Mouse (Mus musculus): ENCODE measurements around the gene Hmgcs2. TPM values are rescaled to one million over a fixed set of nuclear protein-coding genes. Genes with fewer than 3 reads are reported as not detected.

The Hmgcs2 gene
- polyA plus RNA-seq, 1 experiment from 2014 or later, result 2.9 TPM

DNA sequence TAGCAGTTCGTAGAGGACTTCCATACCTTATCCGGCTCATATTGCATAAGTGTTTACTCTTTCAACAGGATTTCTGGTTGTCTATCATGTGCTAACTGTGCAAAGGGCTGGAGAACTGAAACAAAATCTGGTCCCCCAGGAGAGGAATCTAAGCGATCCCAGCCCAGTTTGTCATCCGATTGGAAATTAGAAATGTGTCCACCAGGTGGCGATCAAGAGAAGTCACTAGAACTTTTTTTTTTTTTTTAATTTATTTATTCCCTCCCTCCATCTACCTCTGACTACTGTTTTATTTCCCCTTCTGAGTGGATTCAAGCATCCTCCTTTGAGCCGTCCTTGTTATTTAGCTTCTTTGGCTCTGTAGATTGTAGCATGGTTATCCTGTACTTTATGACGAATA, 73.7 kb downstream of the Hmgcs2 start:
- Histone ChIP-seq H3K27me3 (ENCODE audit: control insufficient read depth, insufficient read depth, low read length) (no peaks in the 10 kb centered on the region), H3K9me3 (ENCODE audit: control insufficient read depth, low read length) (no peaks in the 10 kb centered on the region), H3K4me1 (replicated peaks; ENCODE audit: control insufficient read depth, insufficient read depth, low read length) (no peaks in the 10 kb centered on the region), H3K9ac (ENCODE audit: low read depth, low read length) (no peak overlapping the region), H3K27ac (ENCODE audit: low read depth, low read length) (no peak overlapping the region), H3K4me2 (replicated peaks; ENCODE audit: low read depth, low read length) (no peak overlapping the region), H3K36me3 (ENCODE audit: control insufficient read depth, insufficient read depth, low read length) (no peaks in the 10 kb centered on the region), H3K4me3 (ENCODE audit: low read depth, low read length) (no peak overlapping the region)
- DNase-seq (ENCODE audit: low spot score), result peak; percentile 85
- WGBS, result 34% methylated on average over 7 of the region's 7 CpGs
- ATAC-seq (ENCODE audit: low FRiP score), result no peak

DNA sequence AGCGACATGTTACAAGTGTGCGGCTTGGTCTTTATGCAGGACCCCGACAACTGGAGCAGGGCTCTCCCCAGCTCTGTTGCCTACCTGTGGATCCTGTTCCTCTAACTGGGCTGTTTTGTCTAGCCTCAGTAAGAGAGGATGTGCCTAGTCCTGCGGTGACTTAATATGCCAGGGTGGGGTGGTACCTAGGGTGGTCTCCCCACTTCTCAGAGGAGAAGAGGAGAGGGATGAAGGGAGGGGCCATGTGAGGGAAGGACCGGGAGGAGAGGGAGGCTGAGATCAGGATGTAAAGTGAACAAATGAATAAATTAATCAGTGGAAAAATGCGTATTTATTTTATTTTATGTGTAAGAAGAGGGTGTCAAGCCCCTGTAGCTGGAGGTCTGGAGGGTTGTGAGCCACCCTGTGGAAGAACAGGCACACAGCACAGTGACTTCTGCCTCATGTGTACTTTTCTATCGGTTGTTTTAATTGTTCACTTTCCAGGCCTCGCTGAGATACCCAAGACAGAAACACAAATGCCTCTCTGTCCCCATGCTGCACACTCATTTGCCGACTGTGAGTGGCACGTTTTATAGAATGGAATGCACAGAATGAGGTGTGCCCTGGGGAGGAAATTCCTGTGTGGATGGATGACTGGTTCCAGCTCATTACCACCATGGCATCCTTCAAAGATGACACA, 75.2 kb downstream of the Hmgcs2 start:
- H3K4me1 ChIP-seq (replicated peaks; ENCODE audit: control insufficient read depth, insufficient read depth, low read length), result no peaks in the 10 kb centered on the region
- H3K27me3 ChIP-seq (ENCODE audit: control insufficient read depth, insufficient read depth, low read length), result no peaks in the 10 kb centered on the region
- H3K4me2 ChIP-seq (replicated peaks; ENCODE audit: low read depth, low read length), result no peak overlapping the region
- H3K4me3 ChIP-seq (ENCODE audit: low read depth, low read length), result no peak overlapping the region
- no peaks in the 10 kb centered on the region for H3K36me3 ChIP-seq (ENCODE audit: control insufficient read depth, insufficient read depth, low read length)
- H3K9ac ChIP-seq (ENCODE audit: low read depth, low read length), result no peak overlapping the region
- H3K27ac ChIP-seq (ENCODE audit: low read depth, low read length), result no peak overlapping the region
- ATAC-seq (ENCODE audit: low FRiP score) (peak; percentile 86), DNase-seq (ENCODE audit: low spot score) (peak; percentile 28)
- no peaks in the 10 kb centered on the region for H3K9me3 ChIP-seq (ENCODE audit: control insufficient read depth, low read length)
- 63% methylated on average over 10 of the region's 10 CpGs for WGBS

DNA sequence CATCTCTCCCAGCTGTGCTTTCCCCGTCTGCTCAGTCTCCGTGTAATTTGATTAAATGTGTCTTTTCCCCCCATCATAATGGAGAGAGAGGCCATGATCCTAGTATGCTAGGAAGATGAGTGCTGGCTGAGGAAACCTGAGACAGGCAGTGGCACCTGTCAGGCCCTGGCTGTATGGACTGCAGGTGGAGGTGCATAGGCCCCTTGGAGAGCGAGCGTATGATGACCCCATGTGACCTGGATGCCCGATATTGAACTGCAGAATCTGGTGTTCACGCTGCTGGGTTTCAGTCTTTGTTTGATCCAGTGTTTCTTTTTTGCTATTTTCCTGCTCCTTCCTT, 75.8 kb downstream of the Hmgcs2 start:
- H3K27ac ChIP-seq (ENCODE audit: low read depth, low read length), result 0 out of 2 replicates have a peak overlapping the region, but pooled peaks have one; percentile 6
- 58% methylated on average over 6 of the region's 6 CpGs for WGBS
- no peaks in the 10 kb centered on the region for H3K36me3 ChIP-seq (ENCODE audit: control insufficient read depth, insufficient read depth, low read length)
- ATAC-seq (ENCODE audit: low FRiP score), result no peak
- no peak overlapping the region for H3K4me2 ChIP-seq (replicated peaks; ENCODE audit: low read depth, low read length)
- no peak overlapping the region for H3K9ac ChIP-seq (ENCODE audit: low read depth, low read length)
- no peak overlapping the region for H3K4me3 ChIP-seq (ENCODE audit: low read depth, low read length)
- no peak for DNase-seq (ENCODE audit: low spot score)
- H3K4me1 ChIP-seq (replicated peaks; ENCODE audit: control insufficient read depth, insufficient read depth, low read length), result no peaks in the 10 kb centered on the region
- H3K9me3 ChIP-seq (ENCODE audit: control insufficient read depth, low read length), result no peaks in the 10 kb centered on the region
- H3K27me3 ChIP-seq (ENCODE audit: control insufficient read depth, insufficient read depth, low read length), result no peaks in the 10 kb centered on the region

DNA sequence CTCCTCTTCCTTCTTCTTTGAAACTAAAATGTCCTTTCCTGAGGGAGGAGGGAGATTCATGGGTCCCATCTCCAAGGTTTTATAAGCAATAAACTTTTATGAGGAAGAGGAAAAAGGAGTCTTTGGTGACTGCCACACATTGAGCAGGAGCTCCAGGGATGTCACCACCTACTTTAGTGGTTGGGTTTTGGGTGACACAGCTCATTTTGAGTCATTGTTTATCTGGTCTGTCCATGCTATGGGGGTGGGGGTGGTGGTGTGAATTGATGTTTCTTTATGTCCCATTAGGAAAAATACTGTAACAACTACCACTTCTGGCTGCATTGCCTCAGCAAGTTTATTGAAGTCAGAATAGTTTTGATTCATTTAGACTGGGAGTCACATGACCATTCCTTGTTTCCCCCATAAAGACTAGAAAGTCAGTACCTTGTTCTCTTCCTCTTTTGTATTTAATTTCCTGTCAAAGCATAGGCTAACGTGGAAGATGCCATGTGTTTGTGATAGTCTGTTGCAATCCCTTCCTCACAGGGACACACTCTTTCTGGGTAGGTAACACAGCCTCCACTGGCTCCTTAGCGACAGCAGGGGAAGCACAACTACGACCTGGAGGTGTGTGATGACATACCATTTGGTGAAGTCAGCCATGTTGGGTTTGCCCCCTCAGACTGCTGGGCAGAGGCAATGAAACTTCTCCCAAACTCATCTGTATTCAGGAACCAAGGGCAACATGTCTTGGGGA, 76.6 kb downstream of the Hmgcs2 start:
- 72% methylated on average over 3 of the region's 3 CpGs for WGBS
- ATAC-seq (ENCODE audit: low FRiP score), result no peak
- no peaks in the 10 kb centered on the region for H3K9me3 ChIP-seq (ENCODE audit: control insufficient read depth, low read length)
- H3K4me1 ChIP-seq (replicated peaks; ENCODE audit: control insufficient read depth, insufficient read depth, low read length), result no peaks in the 10 kb centered on the region
- no peaks in the 10 kb centered on the region for H3K27me3 ChIP-seq (ENCODE audit: control insufficient read depth, insufficient read depth, low read length)
- H3K4me2 ChIP-seq (replicated peaks; ENCODE audit: low read depth, low read length), result no peak overlapping the region
- no peak overlapping the region for H3K9ac ChIP-seq (ENCODE audit: low read depth, low read length)
- DNase-seq (ENCODE audit: low spot score), result no peak
- no peaks in the 10 kb centered on the region for H3K36me3 ChIP-seq (ENCODE audit: control insufficient read depth, insufficient read depth, low read length)
- no peak overlapping the region for H3K27ac ChIP-seq (ENCODE audit: low read depth, low read length)
- no peak overlapping the region for H3K4me3 ChIP-seq (ENCODE audit: low read depth, low read length)

Other genes with a start within 250 kb of the Hmgcs2 start
- not detected in 2 replicates for gene Adam30, start 119.8 kb upstream of the Hmgcs2 start, polyA plus RNA-seq (2014; fragmentation: Nextera tagmentation; extraction: Ambion mirVana)
- gene Reg4, start 58.3 kb upstream of the Hmgcs2 start, polyA plus RNA-seq (2014; fragmentation: Nextera tagmentation; extraction: Ambion mirVana), result not detected in 2 replicates
- 311 and 319 TPM in 2 replicates for gene Phgdh, start 59.6 kb downstream of the Hmgcs2 start, polyA plus RNA-seq (2014; fragmentation: Nextera tagmentation; extraction: Ambion mirVana)
- 12.2 and 15.5 TPM in 2 replicates for gene Zfp697, start 102.0 kb downstream of the Hmgcs2 start, polyA plus RNA-seq (2014; fragmentation: Nextera tagmentation; extraction: Ambion mirVana)
- not detected in 2 replicates for gene Gm4450, start 176.7 kb downstream of the Hmgcs2 start, polyA plus RNA-seq (2014; fragmentation: Nextera tagmentation; extraction: Ambion mirVana)
- gene Hsd3b4, start 230.1 kb downstream of the Hmgcs2 start, polyA plus RNA-seq (2014; fragmentation: Nextera tagmentation; extraction: Ambion mirVana), result not detected in 2 replicates

All from hindbrain, embryonic 11.5 days (tissue).